Mouse (Mus musculus) macrophage (primary cell): Measurements from ENCODE around the gene Car14. TPM values are rescaled to one million over a fixed set of nuclear protein-coding genes. Genes with fewer than 3 reads are reported as not detected.
"Not testable (repeated sequence)": the region's sequence is repeated elsewhere in the genome, so short reads cannot be mapped to it uniquely, and the experiment has no call there.

Source experiments
- H3K27ac ChIP-seq: fragments of 350-480 bp; formaldehyde crosslinking; 2 replicates; pipeline ENCODE4 v1.9.0; 2021
- H3K36me3 ChIP-seq: fragments of 350-480 bp; formaldehyde crosslinking; 2 replicates; pipeline ENCODE4 v1.9.0; 2021; ENCODE audit errors: inconsistent target
- H3K4me3 ChIP-seq: fragments of 350-480 bp; formaldehyde crosslinking; 2 replicates; pipeline ENCODE4 v1.9.0; 2021; ENCODE audit errors: inconsistent target
- H3K79me2 ChIP-seq: fragments of 350-480 bp; formaldehyde crosslinking; 2 replicates; pipeline ENCODE4 v1.9.0; 2021; ENCODE audit errors: inconsistent target
- WGBS: methylation state at CpG from one replicate; pipeline ENCODE4 v1.1.7; 2026; ENCODE audit warnings: inconsistent platforms; ENCODE audit not compliant: missing documents; 5-methylcytosine and 5-hydroxymethylcytosine counted together
- polyA plus RNA-seq: library from polyadenylated mRNA; stranded (reverse); fragments of 250-400 nt; gene quantifications from 3 replicates; pipeline ENCODE4 v1.2.4, GENCODE M21; 2018; ENCODE audit warnings: inconsistent platforms

Gene Car14
- polyA plus RNA-seq, 1 experiment from 2014 or later, result not detected

GRCm38 (mm10) chr3:95863578-95863977 lies 40.9 kb downstream of the Car14 start:
- WGBS, result 78% methylated on average over 6 of the region's 7 CpGs
- H3K36me3 ChIP-seq, result peaks cover 41% of the 10 kb centered on the region

GRCm38 (mm10) chr3:95861796-95862195 lies 42.7 kb downstream of the Car14 start:
- Histone ChIP-seq H3K4me3 (no peak overlapping the region), H3K79me2 (peaks cover 15% of the 10 kb centered on the region; the same call in 1 of the 2 replicates), H3K27ac (no peak overlapping the region), H3K36me3 (peaks cover 26% of the 10 kb centered on the region; the same call in 1 of the 2 replicates)
- 45% methylated on average over 2 of the region's 2 CpGs for WGBS

More at GRCm38 (mm10) chr3:95863578-95863977, 40.9 kb downstream of the Car14 start:
- no peak overlapping the region for H3K27ac ChIP-seq
- peaks cover 28% of the 10 kb centered on the region; the same call in 1 of the 2 replicates for H3K79me2 ChIP-seq
- no peak overlapping the region for H3K4me3 ChIP-seq

DNA sequence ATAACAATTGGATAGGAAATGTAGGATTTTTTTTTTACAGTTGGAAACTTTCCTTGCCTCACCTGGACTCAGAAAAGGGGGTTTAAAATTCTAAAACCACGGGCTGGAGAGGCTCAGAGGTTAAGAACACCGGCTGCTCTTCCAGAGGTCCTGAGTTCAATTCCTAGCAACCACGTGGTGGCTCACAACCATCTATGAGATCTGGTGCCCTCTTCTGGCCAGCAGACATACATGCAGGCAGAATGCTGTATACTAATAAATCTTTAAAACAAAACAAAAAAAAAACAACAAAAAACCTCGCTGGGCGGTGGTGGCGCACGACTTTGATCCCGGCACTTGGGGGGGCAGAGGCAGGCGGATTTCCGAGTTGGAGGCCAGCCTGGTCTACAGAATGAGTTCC lies 43.3 kb downstream of the Car14 start:
- H3K27ac ChIP-seq, result no peak overlapping the region
- WGBS, result 89% methylated on average over 10 of the region's 10 CpGs
- peaks cover 26% of the 10 kb centered on the region; the same call in 1 of the 2 replicates for H3K36me3 ChIP-seq
- H3K4me3 ChIP-seq, result no peak overlapping the region
- H3K79me2 ChIP-seq, result peaks cover 11% of the 10 kb centered on the region; the same call in 1 of the 2 replicates

GRCm38 (mm10) chr3:95860323-95860722 lies 44.2 kb downstream of the Car14 start:
- H3K36me3 ChIP-seq, result peaks cover 22% of the 10 kb centered on the region; the same call in 1 of the 2 replicates
- peaks cover 11% of the 10 kb centered on the region for H3K79me2 ChIP-seq
- H3K27ac ChIP-seq, result no peak overlapping the region
- 81% methylated on average over 3 of the region's 3 CpGs for WGBS
- no peak overlapping the region for H3K4me3 ChIP-seq

DNA sequence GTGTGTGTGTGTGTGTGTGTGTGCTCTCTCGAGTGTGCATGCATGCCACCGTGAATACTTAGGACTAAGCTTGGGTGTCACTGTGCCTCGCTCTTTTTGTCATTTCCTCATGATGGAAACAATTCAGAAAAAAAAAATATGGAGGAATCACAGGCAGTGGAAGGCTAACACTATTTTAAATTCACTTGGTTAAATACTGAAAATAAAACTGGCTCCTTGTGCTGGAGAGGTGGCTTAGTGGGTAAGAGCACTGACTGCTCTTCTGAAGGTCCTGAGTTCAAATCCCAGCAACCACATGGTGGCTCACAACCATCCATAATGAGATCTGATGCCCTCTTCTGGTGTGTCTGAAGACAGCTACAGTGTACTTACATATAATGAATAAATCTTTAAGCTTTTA lies 46.2 kb downstream of the Car14 start:
- H3K4me3 ChIP-seq, H3K36me3 ChIP-seq, H3K27ac ChIP-seq: not testable (repeated sequence)
- peaks cover 23% of the 10 kb centered on the region for H3K79me2 ChIP-seq
- WGBS, result 100% methylated on average over 3 of the region's 3 CpGs

DNA sequence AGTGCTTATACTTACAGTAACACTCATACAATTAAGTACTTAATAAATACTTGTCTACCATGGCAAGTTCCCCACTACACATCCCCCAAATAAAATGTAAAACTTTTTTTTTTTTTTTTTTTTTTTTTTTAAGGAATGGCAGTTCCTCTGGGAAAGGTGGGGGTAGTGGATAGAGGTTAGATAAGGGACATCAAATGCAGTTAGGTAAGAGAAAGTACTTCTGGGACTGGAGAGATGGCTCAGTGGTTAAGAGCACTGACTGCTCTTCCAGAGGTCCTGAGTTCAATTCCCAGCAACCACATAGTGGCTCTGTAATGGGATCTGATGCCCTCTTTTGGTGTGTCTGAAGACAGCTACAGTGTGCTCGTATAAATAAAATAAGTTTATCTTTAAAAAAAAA lies 47.4 kb downstream of the Car14 start:
- Histone ChIP-seq H3K79me2 (peaks cover 28% of the 10 kb centered on the region), H3K36me3 (peaks cover 13% of the 10 kb centered on the region)
- no CpG with 5 or more reads among the region's 1 CpGs for WGBS
- H3K4me3 ChIP-seq, H3K27ac ChIP-seq: not testable (repeated sequence)

DNA sequence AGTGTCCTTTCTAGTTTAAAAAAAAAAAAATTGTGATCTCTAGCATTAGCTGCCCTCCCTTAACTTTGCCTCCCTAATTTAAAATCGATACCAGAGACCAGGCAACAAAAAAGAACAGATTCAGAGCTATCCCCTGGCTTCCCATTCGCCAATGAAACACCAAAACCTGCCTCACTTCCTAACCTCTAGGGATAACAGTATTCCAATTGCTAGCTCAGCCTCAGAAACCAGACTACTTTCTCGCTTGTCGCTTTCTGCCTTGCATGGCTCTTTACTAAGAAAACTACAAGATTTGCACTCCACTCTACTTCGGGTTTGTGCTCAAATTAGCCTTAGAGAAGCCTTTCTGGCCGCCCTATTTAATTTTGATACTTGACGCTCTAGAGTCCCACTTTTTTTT lies 48.4 kb downstream of the Car14 start:
- WGBS, result 50% methylated on average over 7 of the region's 7 CpGs

DNA sequence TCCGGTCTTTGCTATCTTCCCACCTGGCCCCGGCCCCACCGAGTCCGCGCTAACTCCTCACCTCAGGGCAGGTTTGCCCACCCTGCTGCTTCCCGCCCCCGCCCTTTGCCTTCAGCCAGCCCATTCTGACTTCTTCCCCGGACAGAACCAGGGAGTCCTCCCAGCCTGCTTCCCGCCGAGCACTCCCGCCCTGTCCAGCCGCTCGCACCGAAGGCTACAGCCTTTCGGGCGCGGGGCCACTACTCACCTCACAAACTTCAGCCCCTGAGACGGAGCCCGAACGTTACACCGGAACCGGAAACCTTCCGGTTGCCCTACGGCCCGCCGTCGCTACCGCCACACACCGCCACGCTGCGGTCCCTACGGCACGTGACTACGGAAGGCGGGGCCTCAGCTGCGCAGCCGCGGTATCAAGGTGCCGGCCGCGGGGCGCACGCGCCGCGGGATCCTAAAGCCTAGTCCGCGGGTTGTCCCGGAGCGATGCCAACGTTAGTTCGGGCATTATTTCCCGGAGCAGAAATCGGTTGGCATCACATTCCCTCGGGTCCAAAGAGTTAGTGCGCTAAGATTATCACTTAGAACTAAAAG lies 48.9 kb downstream of the Car14 start, which contains the start of gene Prpf3:
TSS of gene Prpf3 (minus strand) at position 384 of the 588 bp plus-strand sequence.
- Histone ChIP-seq H3K27ac (peak within 1 kb of the TSS; percentile 49; the same call in 1 of the 2 replicates), H3K79me2 (peaks cover 28% of the 10 kb centered on the region), H3K36me3 (peaks cover 27% of the 10 kb centered on the region), H3K4me3 (peak within 1 kb of the TSS; percentile 88)
- WGBS, result under 1% methylated on average over 48 of the region's 56 CpGs

More for the DNA sequence above, 48.4 kb downstream of the Car14 start:
- Histone ChIP-seq H3K36me3 (peaks cover 22% of the 10 kb centered on the region), H3K4me3 (no peak overlapping the region; the same call in 1 of the 2 replicates), H3K27ac (no peak overlapping the region), H3K79me2 (peaks cover 28% of the 10 kb centered on the region)

GRCm38 (mm10) chr3:95851317-95851716 lies 53.2 kb downstream of the Car14 start:
- peaks cover 28% of the 10 kb centered on the region for H3K79me2 ChIP-seq
- no peak overlapping the region for H3K4me3 ChIP-seq
- H3K36me3 ChIP-seq, result peaks cover 62% of the 10 kb centered on the region
- H3K27ac ChIP-seq, result no peak overlapping the region
- WGBS, result 97% methylated on average over 8 of the region's 8 CpGs

DNA sequence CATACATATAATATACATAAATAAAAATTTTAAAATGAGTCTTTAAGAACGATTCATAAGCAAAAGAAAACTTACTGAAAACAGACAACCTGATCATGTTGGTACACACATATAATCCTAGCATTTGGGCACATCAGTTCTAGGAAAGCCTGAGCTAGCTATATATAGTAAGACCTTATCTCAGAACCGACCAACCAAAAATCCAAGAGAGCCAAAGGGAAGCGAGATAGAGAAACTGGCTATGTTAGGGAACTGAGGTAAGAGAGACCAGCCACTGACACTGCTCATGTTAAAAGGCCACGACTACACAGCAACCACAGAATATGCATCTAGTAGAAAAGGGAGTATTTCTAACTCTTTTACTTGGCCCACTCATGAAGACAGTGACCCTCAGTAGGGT lies 53.9 kb downstream of the Car14 start:
- Histone ChIP-seq H3K4me3 (no peak overlapping the region), H3K36me3 (peaks cover 69% of the 10 kb centered on the region), H3K79me2 (peaks cover 28% of the 10 kb centered on the region), H3K27ac (no peak overlapping the region)
- WGBS, result 95% methylated on average over 4 of the region's 4 CpGs

Other genes with a start within 250 kb of the Car14 start
- 251 to 507 TPM (median 488 TPM) in 3 replicates for gene Mcl1, start 245.9 kb downstream of the Car14 start, polyA plus RNA-seq
- gene Adamtsl4, start 216.8 kb downstream of the Car14 start, polyA plus RNA-seq, result 0.38 to 3.1 TPM (median 1.9 TPM) in 3 replicates
- 105 to 185 TPM (median 109 TPM) in 3 replicates for gene Ecm1, start 165.1 kb downstream of the Car14 start, polyA plus RNA-seq
- 16.5 to 26.6 TPM (median 17.3 TPM) in 3 replicates for gene Tars2, start 144.5 kb downstream of the Car14 start, polyA plus RNA-seq
- 15.5 to 19.9 TPM (median 19.3 TPM) in 3 replicates for gene Rprd2, start 85.8 kb downstream of the Car14 start, polyA plus RNA-seq
- gene Prpf3, start 48.8 kb downstream of the Car14 start, polyA plus RNA-seq, result 17.0 to 29.6 TPM (median 22.6 TPM) in 3 replicates
- gene Mrps21, start 33.2 kb downstream of the Car14 start, polyA plus RNA-seq, result 241 to 288 TPM (median 280 TPM) in 3 replicates
- 0.90 to 1.9 TPM (median 1.7 TPM) in 3 replicates for gene Ciart, start 22.4 kb downstream of the Car14 start, polyA plus RNA-seq
- gene BC028528, start 12.7 kb downstream of the Car14 start, polyA plus RNA-seq, result 76.4 to 139 TPM (median 117 TPM) in 3 replicates
- 49.5 to 102 TPM (median 98.0 TPM) in 3 replicates for gene Aph1a, start 10.7 kb downstream of the Car14 start, polyA plus RNA-seq
- 40.1 to 196 TPM (median 80.7 TPM) in 3 replicates for gene Anp32e, start 24.6 kb upstream of the Car14 start, polyA plus RNA-seq
- gene Plekho1, start 91.3 kb upstream of the Car14 start, polyA plus RNA-seq, result 189 to 264 TPM (median 249 TPM) in 3 replicates
- 18.6 to 31.7 TPM (median 25.9 TPM) in 3 replicates for gene Vps45, start 153.8 kb upstream of the Car14 start, polyA plus RNA-seq
- gene Otud7b, start 199.8 kb upstream of the Car14 start, polyA plus RNA-seq, result 9.7 to 10.5 TPM (median 10.4 TPM) in 3 replicates